Mouse (Mus musculus): Measurements from ENCODE around the gene 4930595D18Rik.

DNA sequence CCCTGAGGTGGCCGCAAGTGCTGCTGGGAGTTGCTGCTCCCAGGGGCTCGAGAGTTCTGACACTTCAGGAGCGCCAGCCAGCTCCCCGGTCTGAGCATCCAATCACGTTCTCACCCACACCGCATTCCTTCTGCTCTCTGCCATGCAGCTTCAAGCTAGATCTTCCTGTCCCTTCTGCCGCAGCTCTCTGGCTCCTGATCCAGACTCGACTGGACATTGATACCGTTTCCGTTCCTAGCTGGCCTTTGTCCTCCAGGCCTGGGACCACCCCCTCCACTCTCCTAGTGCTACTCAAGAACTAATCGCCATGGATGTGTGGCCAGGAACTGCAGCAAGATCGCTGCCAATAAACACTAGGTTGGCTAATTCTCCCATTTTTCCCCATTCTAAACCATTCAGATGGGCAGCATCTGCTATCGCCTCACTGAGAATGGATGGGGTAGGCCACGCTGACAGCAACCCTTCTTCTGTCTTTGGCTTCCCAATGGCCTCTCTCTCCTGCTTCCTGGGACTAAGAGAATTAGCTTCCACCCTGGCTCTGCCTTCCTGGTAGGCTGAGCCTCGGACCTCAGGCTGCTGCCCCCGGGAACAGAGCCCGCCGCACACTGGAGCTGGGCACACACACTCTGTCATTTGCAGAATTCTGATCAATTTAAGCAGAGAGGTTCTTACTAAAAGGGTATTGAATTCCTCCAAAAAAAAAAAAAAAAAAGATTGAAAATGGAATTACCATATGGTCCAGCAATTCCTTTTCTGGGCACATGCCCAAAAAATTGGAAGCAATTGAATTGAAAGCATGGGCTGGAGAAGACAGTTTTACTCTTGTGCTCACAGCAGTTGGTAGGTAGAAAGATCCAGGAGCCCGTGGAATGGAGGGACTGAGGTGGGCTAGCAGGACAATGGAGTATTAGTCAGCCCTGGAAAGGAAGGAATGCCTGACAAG is 49.2 kb downstream of the 4930595D18Rik start:
- TF ChIP-seq NRF1 (IDR thresholded peaks at IDR 0.05; ENCODE audit: insufficient read depth, low read depth, low read length, poor library complexity, severe bottlenecking) (no peak), MAZ (IDR thresholded peaks at IDR 0.05; ENCODE audit: low read depth, low read length) (no peak), CTCF (IDR thresholded peaks at IDR 0.05 in 2 of 3, conservative IDR thresholded peaks at IDR 0.05 in 1 of 3; ENCODE audit: control insufficient read depth in 1 of 3, insufficient read depth in 1 of 3, low read depth in 2 of 3, low read length in 3 of 3, poor library complexity in 1 of 3, severe bottlenecking in 1 of 3) (no peak), ZMIZ1 (IDR thresholded peaks at IDR 0.05; ENCODE audit: low read depth, low read length) (no peak), POLR2A (IDR thresholded peaks at IDR 0.05; ENCODE audit: control insufficient read depth in 1 of 2, insufficient read depth in 1 of 2, low read depth in 1 of 2, low read length in 2 of 2, poor library complexity in 1 of 2) (no peak), ZKSCAN1 (IDR thresholded peaks at IDR 0.05; ENCODE audit: low read depth, low read length) (no peak), MAFK (IDR thresholded peaks at IDR 0.05; ENCODE audit: borderline replicate concordance, low read depth, low read length) (no peak)

Measured in MEL (cell line).